Mouse (Mus musculus) frontal cortex, postnatal 14 days (tissue): ENCODE data around the gene Pfpl.

ENCODE experiments used
- DNase-seq, 2 experiments: peaks; one replicate each; pipeline ENCODE4 v3.0.0; 2022; ENCODE audit warnings: low spot score in 2 of 2

Gene Pfpl

GRCm38 (mm10) chr19:12427605-12428004, at the start of gene Pfpl:
Gene Pfpl (plus strand): TSS chr19:12427905.
- no peak for DNase-seq

- no peak for DNase-seq
These were observed 40.7 kb upstream of the Pfpl start, which contains the start of gene Olfr1440 for GRCm38 (mm10) chr19:12386979-12387378. Gene Olfr1440 (plus strand): TSS chr19:12387279.

- DNase-seq = no peak
These were observed 14.0 kb upstream of the Pfpl start for GRCm38 (mm10) chr19:12413737-12414136.

GRCm38 (mm10) chr19:12417361-12417760, 10.3 kb upstream of the Pfpl start, which contains the start of gene Olfr1441:
Gene Olfr1441 (plus strand): TSS chr19:12417433.
- no peak for DNase-seq

GRCm38 (mm10) chr19:12418312-12418711, 9.4 kb upstream of the Pfpl start:
- no peak for DNase-seq

GRCm38 (mm10) chr19:12420555-12420954, 7.2 kb upstream of the Pfpl start:
- no peak for DNase-seq

- no peak for DNase-seq
These were observed 6.0 kb upstream of the Pfpl start for GRCm38 (mm10) chr19:12421680-12422079.

GRCm38 (mm10) chr19:12427101-12427500, 604 bp upstream of the Pfpl start:
- DNase-seq = no peak

- DNase-seq = no peak
These were observed 5.3 kb downstream of the Pfpl start for GRCm38 (mm10) chr19:12433033-12433432.

- DNase-seq = no peak
These were observed 7.3 kb downstream of the Pfpl start for GRCm38 (mm10) chr19:12435011-12435416.

GRCm38 (mm10) chr19:12435750-12436524, 8.2 kb downstream of the Pfpl start:
- no peak for DNase-seq

GRCm38 (mm10) chr19:12439581-12439980, 11.9 kb downstream of the Pfpl start:
- DNase-seq = no peak

- DNase-seq = no peak
These were observed 12.5 kb downstream of the Pfpl start for GRCm38 (mm10) chr19:12440103-12440725.

- no peak for DNase-seq
These were observed 14.9 kb downstream of the Pfpl start for GRCm38 (mm10) chr19:12442560-12442959.

- DNase-seq = no peak
These were observed 17.3 kb downstream of the Pfpl start for GRCm38 (mm10) chr19:12445014-12445413.

GRCm38 (mm10) chr19:12457401-12458066, 29.8 kb downstream of the Pfpl start:
- no peak for DNase-seq

GRCm38 (mm10) chr19:12459516-12459915, 31.8 kb downstream of the Pfpl start:
- DNase-seq = no peak

- DNase-seq = no peak
These were observed 32.9 kb downstream of the Pfpl start, which contains the start of gene Mpeg1 for GRCm38 (mm10) chr19:12460282-12461249. Gene Mpeg1 (plus strand): TSS chr19:12460779.

GRCm38 (mm10) chr19:12462851-12463721, 35.4 kb downstream of the Pfpl start:
- DNase-seq = no peak

- DNase-seq = no peak
These were observed 36.0 kb downstream of the Pfpl start for GRCm38 (mm10) chr19:12463722-12464035.

GRCm38 (mm10) chr19:12464127-12464526, 36.4 kb downstream of the Pfpl start:
- DNase-seq = no peak
